Mouse (Mus musculus) forebrain, embryonic 12.5 days (tissue): ENCODE results near the gene Sspn. TPM values are rescaled to one million over a fixed set of nuclear protein-coding genes. Genes with fewer than 3 reads are reported as not detected.

ENCODE experiments used
- ATAC-seq: fragments of 200-750 bp; cut with Nextera tagmentation; 2 replicates; pipeline ENCODE4 v1.8.0; 2017; ENCODE audit warnings: moderate TSS enrichment; ENCODE audit not compliant: low FRiP score
- H3K27ac ChIP-seq: fragments of 300-500 bp; sonication (generic); 2 replicates; pipeline ENCODE4 v1.5.1; 2016; ENCODE audit warnings: mild to moderate bottlenecking
- H3K27me3 ChIP-seq: fragments of 300-500 bp; sonication (generic); 2 replicates; pipeline ENCODE4 v1.6.1; 2016; ENCODE audit warnings: mild to moderate bottlenecking
- H3K36me3 ChIP-seq: fragments of 300-500 bp; sonication (generic); replicated peaks from 2 replicates; pipeline ENCODE4 v1.6.1; 2016; ENCODE audit warnings: mild to moderate bottlenecking
- H3K4me1 ChIP-seq: fragments of 300-500 bp; sonication (generic); 2 replicates; pipeline ENCODE4 v1.6.1; 2016
- H3K4me2 ChIP-seq: fragments of 300-500 bp; sonication (generic); 2 replicates; pipeline ENCODE4 v1.6.1; 2016; ENCODE audit warnings: mild to moderate bottlenecking, moderate library complexity
- H3K4me3 ChIP-seq: fragments of 300-500 bp; sonication (generic); replicated peaks from 2 replicates; pipeline ENCODE4 v1.5.1; 2016; ENCODE audit warnings: mild to moderate bottlenecking
- H3K9ac ChIP-seq: fragments of 300-500 bp; sonication (generic); 2 replicates; pipeline ENCODE4 v1.6.1; 2016; ENCODE audit warnings: mild to moderate bottlenecking
- H3K9me3 ChIP-seq: fragments of 300-500 bp; sonication (generic); 2 replicates; pipeline ENCODE4 v1.6.1; 2016
- whole genome bisulfite sequencing: fragments of 180-500 bp; shearing (Covaris S2); methylation state at CpG from one replicate; pipeline ENCODE4 v1.1.7; 2016; 5-methylcytosine and 5-hydroxymethylcytosine counted together
- polyA plus RNA-seq: library from polyadenylated mRNA; unstranded; fragments of >200 nt; fragmentation: Nextera tagmentation; extraction: Ambion mirVana; gene quantifications from 2 replicates; pipeline ENCODE4 v1.2.1, GENCODE M21; 2016

The Sspn gene
- 2.7 and 3.2 TPM in 2 replicates for polyA plus RNA-seq

- Histone ChIP-seq H3K36me3 (no peaks in the 10 kb centered on the region), H3K27me3 (no peaks in the 10 kb centered on the region), H3K9me3 (no peaks in the 10 kb centered on the region), H3K27ac (no peak within 1 kb of the TSS), H3K4me2 (no peak within 1 kb of the TSS), H3K4me3 (no peak within 1 kb of the TSS), H3K4me1 (peaks cover 16% of the 10 kb centered on the region), H3K9ac (no peak within 1 kb of the TSS)
- no peak for ATAC-seq
- WGBS, result 73% methylated on average over 3 of the region's 3 CpGs
Observed at GRCm38 (mm10) chr6:145931341-145931740, at the start of gene Sspn. TSS of gene Sspn (plus strand) at chr6:145931641.

GRCm38 (mm10) chr6:145883010-145883409 lies 48.4 kb upstream of the Sspn start:
- 93% methylated on average over 1 of the region's 1 CpGs for WGBS
- H3K4me3 ChIP-seq, result no peak overlapping the region
- H3K9ac ChIP-seq, result no peak overlapping the region
- H3K4me2 ChIP-seq, result no peak overlapping the region
- no peaks in the 10 kb centered on the region for H3K9me3 ChIP-seq
- no peaks in the 10 kb centered on the region for H3K4me1 ChIP-seq
- H3K27me3 ChIP-seq, result no peaks in the 10 kb centered on the region
- H3K27ac ChIP-seq, result no peak overlapping the region
- no peak for ATAC-seq
- H3K36me3 ChIP-seq, result no peaks in the 10 kb centered on the region

- Histone ChIP-seq H3K4me3 (no peak overlapping the region), H3K4me2 (no peak overlapping the region), H3K9ac (no peak overlapping the region), H3K36me3 (no peaks in the 10 kb centered on the region), H3K9me3 (no peaks in the 10 kb centered on the region), H3K4me1 (no peaks in the 10 kb centered on the region), H3K27me3 (no peaks in the 10 kb centered on the region), H3K27ac (no peak overlapping the region)
- WGBS, result 86% methylated on average over 4 of the region's 4 CpGs
- no peak for ATAC-seq
Observed at GRCm38 (mm10) chr6:145883668-145884067, 47.8 kb upstream of the Sspn start.

- Histone ChIP-seq H3K4me2 (no peak overlapping the region), H3K27me3 (no peaks in the 10 kb centered on the region), H3K9ac (no peak overlapping the region), H3K27ac (no peak overlapping the region), H3K4me3 (no peak overlapping the region), H3K4me1 (no peaks in the 10 kb centered on the region), H3K9me3 (no peaks in the 10 kb centered on the region), H3K36me3 (no peaks in the 10 kb centered on the region)
- no peak for ATAC-seq
- 86% methylated on average over 4 of the region's 4 CpGs for WGBS
Observed at GRCm38 (mm10) chr6:145885069-145885468, 46.4 kb upstream of the Sspn start.

- no peaks in the 10 kb centered on the region for H3K27me3 ChIP-seq
- 76% methylated on average over 8 of the region's 8 CpGs for WGBS
- no peak overlapping the region for H3K9ac ChIP-seq
- no peaks in the 10 kb centered on the region for H3K9me3 ChIP-seq
- H3K4me1 ChIP-seq, result no peaks in the 10 kb centered on the region
- ATAC-seq, result no peak
- no peak overlapping the region for H3K4me2 ChIP-seq
- no peak overlapping the region for H3K4me3 ChIP-seq
- no peak overlapping the region for H3K27ac ChIP-seq
- no peaks in the 10 kb centered on the region for H3K36me3 ChIP-seq
Observed at GRCm38 (mm10) chr6:145886277-145886676, 45.2 kb upstream of the Sspn start.

- H3K36me3 ChIP-seq, result no peaks in the 10 kb centered on the region
- no peak overlapping the region for H3K4me2 ChIP-seq
- no peaks in the 10 kb centered on the region for H3K4me1 ChIP-seq
- H3K27ac ChIP-seq, result no peak overlapping the region
- H3K9ac ChIP-seq, result no peak overlapping the region
- H3K9me3 ChIP-seq, result no peaks in the 10 kb centered on the region
- no peaks in the 10 kb centered on the region for H3K27me3 ChIP-seq
- H3K4me3 ChIP-seq, result no peak overlapping the region
- ATAC-seq, result no peak
- 63% methylated on average over 6 of the region's 6 CpGs for WGBS
Observed at GRCm38 (mm10) chr6:145887719-145888118, 43.7 kb upstream of the Sspn start.

DNA sequence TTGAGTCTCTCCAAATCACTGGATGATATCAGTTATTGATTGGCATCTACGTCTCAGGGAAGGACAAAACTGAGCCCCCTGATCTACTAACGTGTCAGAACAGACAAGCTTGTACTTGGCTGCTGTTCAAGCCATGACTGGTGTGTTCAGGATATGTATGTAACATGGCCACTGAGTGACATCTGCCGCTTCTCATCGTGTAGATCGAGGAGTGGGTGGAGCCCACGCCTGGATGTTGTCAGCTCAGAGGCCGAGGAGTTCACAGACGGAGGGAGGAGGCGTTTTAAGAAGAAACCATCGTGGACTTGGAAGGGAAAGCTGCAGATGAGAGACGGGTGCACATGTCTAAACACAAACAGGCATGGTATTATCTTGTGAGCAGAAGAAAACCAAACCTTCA lies 39.5 kb upstream of the Sspn start:
- H3K4me3 ChIP-seq, result no peak overlapping the region
- no peaks in the 10 kb centered on the region for H3K36me3 ChIP-seq
- no peak overlapping the region for H3K4me2 ChIP-seq
- no peak overlapping the region for H3K9ac ChIP-seq
- WGBS, result 85% methylated on average over 11 of the region's 11 CpGs
- no peaks in the 10 kb centered on the region for H3K27me3 ChIP-seq
- ATAC-seq, result no peak
- no peak overlapping the region for H3K27ac ChIP-seq
- 0 out of 2 replicates have a peak, but pooled peaks cover 2% of the 10 kb centered on the region for H3K4me1 ChIP-seq
- no peaks in the 10 kb centered on the region for H3K9me3 ChIP-seq

DNA sequence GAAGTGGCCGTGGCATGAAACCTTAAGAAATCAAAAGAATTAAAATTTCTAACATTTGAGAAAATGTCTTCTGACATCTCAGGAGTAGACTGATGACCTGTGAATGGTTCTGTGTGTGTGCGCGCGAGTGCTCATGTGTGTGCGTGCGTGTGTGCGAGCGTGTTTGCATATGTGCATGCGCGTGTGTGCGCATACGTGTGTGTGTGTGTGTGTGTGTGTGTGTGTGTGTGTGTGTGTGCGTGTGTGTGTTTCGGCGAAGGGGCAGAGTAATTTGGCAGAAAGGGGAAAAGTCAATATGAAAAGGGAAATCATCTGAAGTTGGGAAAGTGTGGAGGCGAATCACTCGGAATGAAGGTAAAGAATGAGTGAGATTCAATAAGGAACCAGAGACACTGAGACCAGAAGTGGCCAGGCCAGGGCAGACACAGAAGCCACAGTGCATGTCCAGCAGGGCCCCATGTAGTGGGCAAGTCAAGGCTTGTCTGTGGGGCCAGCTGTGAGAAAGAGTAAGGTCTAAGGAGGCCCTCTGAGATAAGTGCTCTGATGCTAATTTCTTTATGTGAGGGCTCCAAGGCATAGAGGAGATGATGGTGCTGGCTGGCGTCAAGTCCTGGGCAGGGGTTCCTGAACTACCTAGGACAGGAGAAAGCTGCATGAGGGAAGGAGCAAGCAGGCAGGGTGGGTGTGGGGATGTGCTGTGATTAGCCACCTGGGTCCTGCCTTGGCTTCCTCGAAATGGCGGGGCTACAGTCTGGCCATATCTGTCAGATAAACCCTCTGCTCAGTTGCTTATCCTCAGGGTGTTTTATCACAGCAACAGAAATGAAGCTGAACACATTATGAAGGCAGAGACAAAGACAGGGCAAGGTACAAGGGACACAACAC lies 38.8 kb upstream of the Sspn start:
- H3K36me3 ChIP-seq, result no peaks in the 10 kb centered on the region
- ATAC-seq, result no peak

DNA sequence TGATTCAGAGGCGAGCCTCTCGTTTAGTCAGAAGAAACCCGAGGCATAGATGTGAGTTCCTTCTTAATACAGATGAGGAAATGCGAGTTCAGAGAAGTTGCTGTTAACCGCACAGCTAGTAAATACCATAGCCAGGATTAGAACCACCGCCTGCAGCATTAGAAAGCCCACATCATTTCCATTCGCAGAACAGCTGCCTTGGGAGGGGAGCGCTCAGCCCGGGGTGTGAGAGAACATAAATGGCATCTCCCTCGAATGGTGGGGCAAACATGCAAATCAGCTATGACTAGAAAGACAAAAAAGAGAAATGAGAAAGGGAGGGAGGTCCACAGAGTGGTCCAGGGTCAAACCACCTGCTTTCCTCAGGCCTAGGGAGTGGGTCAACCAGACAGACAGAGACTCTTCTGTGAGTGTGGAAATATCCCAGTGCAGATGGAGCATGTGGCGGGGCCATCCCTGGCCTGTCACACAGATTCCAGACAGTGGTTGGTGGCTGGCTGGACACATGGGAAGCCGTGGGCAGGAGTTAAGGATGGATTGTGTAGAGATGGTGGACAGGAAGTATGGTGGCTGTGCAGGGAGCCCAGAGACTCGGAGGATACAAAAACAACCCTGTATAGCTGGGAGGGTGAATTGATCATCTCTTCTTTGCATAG lies 37.9 kb upstream of the Sspn start:
- H3K27ac ChIP-seq, result no peak overlapping the region
- H3K36me3 ChIP-seq, result no peaks in the 10 kb centered on the region
- 82% methylated on average over 13 of the region's 13 CpGs for WGBS
- no peak overlapping the region for H3K4me3 ChIP-seq
- H3K9me3 ChIP-seq, result no peaks in the 10 kb centered on the region
- 0 out of 2 replicates have a peak, but pooled peaks cover 2% of the 10 kb centered on the region for H3K4me1 ChIP-seq
- ATAC-seq, result no peak
- H3K4me2 ChIP-seq, result no peak overlapping the region
- H3K27me3 ChIP-seq, result no peaks in the 10 kb centered on the region
- H3K9ac ChIP-seq, result no peak overlapping the region

More for the DNA sequence above, 38.8 kb upstream of the Sspn start:
- no peak overlapping the region for H3K4me2 ChIP-seq
- no peak overlapping the region for H3K4me3 ChIP-seq
- no peak overlapping the region for H3K27ac ChIP-seq
- 0 out of 2 replicates have a peak, but pooled peaks cover 2% of the 10 kb centered on the region for H3K4me1 ChIP-seq
- 95% methylated on average over 20 of the region's 20 CpGs for WGBS
- no peak overlapping the region for H3K9ac ChIP-seq
- no peaks in the 10 kb centered on the region for H3K9me3 ChIP-seq
- no peaks in the 10 kb centered on the region for H3K27me3 ChIP-seq

DNA sequence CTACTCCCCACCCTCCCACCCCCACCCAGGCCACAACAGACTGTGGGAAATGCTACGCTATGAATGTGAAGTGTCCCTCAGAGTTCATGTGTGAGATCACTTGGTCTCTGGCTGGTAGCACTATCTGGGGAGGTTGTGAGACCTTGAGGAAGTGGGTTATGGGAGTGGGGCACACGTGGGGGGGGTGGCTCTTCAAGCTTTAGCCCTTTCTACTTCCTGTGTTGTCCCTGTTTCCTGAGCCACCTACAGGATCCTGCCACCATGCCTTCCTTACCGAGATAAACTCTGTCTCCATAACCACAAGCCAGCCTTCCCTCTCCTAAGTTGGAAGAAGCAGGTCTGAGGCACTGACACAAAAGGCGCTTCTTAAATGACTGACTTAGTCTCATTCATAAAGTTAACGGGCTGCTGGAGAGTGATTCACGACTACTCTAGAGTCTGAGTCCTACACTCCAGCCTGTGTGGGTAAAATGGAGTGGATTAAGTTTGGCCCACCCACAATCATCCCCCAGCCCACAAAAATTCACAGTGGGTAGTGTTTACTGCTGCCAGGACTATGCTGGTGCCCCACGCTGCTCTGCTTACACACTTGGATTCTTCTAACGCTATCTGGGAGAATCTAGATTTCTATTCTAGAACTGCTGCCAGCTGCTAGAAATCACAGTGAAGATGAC lies 36.6 kb upstream of the Sspn start:
- 0 out of 2 replicates have a peak, but pooled peaks cover 2% of the 10 kb centered on the region for H3K4me1 ChIP-seq
- H3K36me3 ChIP-seq, result no peaks in the 10 kb centered on the region
- no peak overlapping the region for H3K9ac ChIP-seq
- H3K4me2 ChIP-seq, result no peak overlapping the region
- no peak overlapping the region for H3K27ac ChIP-seq
- no peaks in the 10 kb centered on the region for H3K27me3 ChIP-seq
- 59% methylated on average over 8 of the region's 8 CpGs for WGBS
- ATAC-seq, result no peak
- H3K4me3 ChIP-seq, result no peak overlapping the region
- no peaks in the 10 kb centered on the region for H3K9me3 ChIP-seq

DNA sequence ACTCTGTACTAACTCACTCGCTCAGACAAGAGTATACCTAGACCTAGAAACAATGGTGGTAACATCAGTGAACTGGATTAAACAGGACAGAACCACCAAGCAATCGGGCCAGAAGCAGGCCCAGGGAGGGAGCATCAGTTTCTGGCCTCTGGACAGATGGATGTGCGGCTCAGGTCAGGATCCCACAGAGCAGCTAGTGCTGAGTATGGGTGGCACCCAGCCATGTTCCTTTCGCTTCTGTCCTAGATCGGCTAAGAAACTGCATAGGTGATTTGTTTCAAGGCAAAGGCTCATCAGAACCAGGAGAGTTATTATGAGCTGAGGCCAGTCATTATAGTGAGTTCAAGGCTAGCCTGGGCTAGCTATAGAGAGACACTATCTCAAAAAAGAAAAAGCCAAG lies 27.3 kb upstream of the Sspn start:
- no peaks in the 10 kb centered on the region for H3K27me3 ChIP-seq
- no peaks in the 10 kb centered on the region for H3K36me3 ChIP-seq
- no peak overlapping the region for H3K9ac ChIP-seq

GRCm38 (mm10) chr6:145904616-145905015 lies 26.8 kb upstream of the Sspn start:
- no peaks in the 10 kb centered on the region for H3K36me3 ChIP-seq
- H3K27ac ChIP-seq, result no peak overlapping the region
- H3K27me3 ChIP-seq, result no peaks in the 10 kb centered on the region
- no peak overlapping the region for H3K4me2 ChIP-seq
- WGBS, result 85% methylated on average over 5 of the region's 5 CpGs
- ATAC-seq, result no peak
- H3K4me1 ChIP-seq, result no peaks in the 10 kb centered on the region
- H3K9me3 ChIP-seq, result no peaks in the 10 kb centered on the region
- no peak overlapping the region for H3K4me3 ChIP-seq
- no peak overlapping the region for H3K9ac ChIP-seq

More for the DNA sequence above, 27.3 kb upstream of the Sspn start:
- Histone ChIP-seq H3K27ac (no peak overlapping the region), H3K4me3 (no peak overlapping the region), H3K4me1 (no peaks in the 10 kb centered on the region), H3K9me3 (no peaks in the 10 kb centered on the region), H3K4me2 (no peak overlapping the region)
- ATAC-seq, result no peak
- 93% methylated on average over 5 of the region's 5 CpGs for WGBS
